Mouse (Mus musculus) ES-E14 (cell line): Measurements from ENCODE around the gene Eogt.

Experiments
- HCFC1 ChIP-seq: IDR thresholded peaks from 2 replicates; pipeline ENCODE4 v1.6.1; 2012; ENCODE audit warnings: low read length, inconsistent platforms, borderline replicate concordance; ENCODE audit not compliant: insufficient read depth
- MAFK ChIP-seq: IDR thresholded peaks from 2 replicates; pipeline ENCODE4 v1.6.1; 2014; ENCODE audit warnings: mild to moderate bottlenecking, low read depth, low read length, inconsistent platforms; ENCODE audit not compliant: insufficient read depth
- ZC3H11A ChIP-seq: IDR thresholded peaks from 2 replicates; pipeline ENCODE4 v1.6.1; 2012; ENCODE audit warnings: low read depth, mild to moderate bottlenecking, inconsistent platforms, low read length, borderline replicate concordance

DNA sequence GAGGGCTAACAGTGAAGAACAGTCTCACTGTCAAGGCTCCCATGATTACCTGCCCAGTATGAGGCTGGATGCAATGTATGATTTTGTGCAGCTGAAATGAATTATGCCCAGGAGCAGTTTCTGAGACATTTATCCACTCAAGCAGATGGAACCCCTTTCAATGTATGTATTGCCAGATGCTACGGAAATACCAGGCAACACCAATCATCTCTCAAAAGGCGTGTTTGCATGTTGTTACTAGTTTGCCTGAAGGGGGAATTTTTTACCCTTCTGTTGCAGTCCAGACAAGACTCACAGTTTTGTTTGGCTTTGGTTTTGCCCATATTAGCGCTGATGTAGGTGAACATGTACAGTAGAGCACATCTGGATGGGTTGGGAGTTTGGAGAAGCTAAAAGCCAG, 30.7 kb downstream of the Eogt start:
- TF ChIP-seq MAFK (no peak), ZC3H11A (no peak), HCFC1 (no peak)
